Mouse (Mus musculus): Measurements from ENCODE around the gene Sval2. TPM values are rescaled to one million over a fixed set of nuclear protein-coding genes. Genes with fewer than 3 reads are reported as not detected.

The Sval2 gene
- not detected in 2 replicates for polyA plus RNA-seq (2014; fragmentation: Nextera tagmentation; extraction: Ambion mirVana)

GRCm38 (mm10) chr6:41852689-41853088, at the start of gene Sval2:
Sval2 (plus strand) TSS chr6:41852989.
- Histone ChIP-seq H3K36me3 (ENCODE audit: control insufficient read depth, insufficient read depth, low read length) (no peaks in the 10 kb centered on the region), H3K27me3 (ENCODE audit: control insufficient read depth, insufficient read depth, low read length) (no peaks in the 10 kb centered on the region), H3K9me3 (ENCODE audit: control insufficient read depth, low read length) (no peaks in the 10 kb centered on the region), H3K4me2 (ENCODE audit: low read depth, low read length, severe bottlenecking) (no peak within 1 kb of the TSS), H3K27ac (ENCODE audit: low read depth, low read length) (no peak within 1 kb of the TSS), H3K4me1 (replicated peaks; ENCODE audit: control insufficient read depth, insufficient read depth, low read length) (no peaks in the 10 kb centered on the region), H3K4me3 (ENCODE audit: low read depth, low read length) (no peak within 1 kb of the TSS), H3K9ac (ENCODE audit: low read length) (no peak within 1 kb of the TSS)
- ATAC-seq (replicated peaks; ENCODE audit: low FRiP score): no peak
- WGBS: 84% methylated on average over 3 of the region's 3 CpGs
- no peak for DNase-seq (ENCODE audit: low spot score)

- H3K4me1 ChIP-seq (replicated peaks; ENCODE audit: control insufficient read depth, insufficient read depth, low read length): no peaks in the 10 kb centered on the region
- no peaks in the 10 kb centered on the region for H3K9me3 ChIP-seq (ENCODE audit: control insufficient read depth, low read length)
- no peaks in the 10 kb centered on the region for H3K36me3 ChIP-seq (ENCODE audit: control insufficient read depth, insufficient read depth, low read length)
- H3K27ac ChIP-seq (ENCODE audit: low read depth, low read length): no peak overlapping the region
- H3K4me3 ChIP-seq (ENCODE audit: low read depth, low read length): no peak overlapping the region
- no peak for ATAC-seq (replicated peaks; ENCODE audit: low FRiP score)
- no peak for DNase-seq (ENCODE audit: low spot score)
- no peaks in the 10 kb centered on the region for H3K27me3 ChIP-seq (ENCODE audit: control insufficient read depth, insufficient read depth, low read length)
- H3K4me2 ChIP-seq (ENCODE audit: low read depth, low read length, severe bottlenecking): no peak overlapping the region
- H3K9ac ChIP-seq (ENCODE audit: low read length): no peak overlapping the region
Observed at GRCm38 (mm10) chr6:41824086-41824485, 28.7 kb upstream of the Sval2 start.

GRCm38 (mm10) chr6:41829516-41829915, 23.3 kb upstream of the Sval2 start:
- ATAC-seq (replicated peaks; ENCODE audit: low FRiP score) (no peak), DNase-seq (ENCODE audit: low spot score) (no peak)
- Histone ChIP-seq H3K4me2 (ENCODE audit: low read depth, low read length, severe bottlenecking) (no peak overlapping the region), H3K36me3 (ENCODE audit: control insufficient read depth, insufficient read depth, low read length) (no peaks in the 10 kb centered on the region), H3K4me3 (ENCODE audit: low read depth, low read length) (no peak overlapping the region), H3K9ac (ENCODE audit: low read length) (no peak overlapping the region), H3K9me3 (ENCODE audit: control insufficient read depth, low read length) (no peaks in the 10 kb centered on the region), H3K27ac (ENCODE audit: low read depth, low read length) (no peak overlapping the region), H3K27me3 (ENCODE audit: control insufficient read depth, insufficient read depth, low read length) (no peaks in the 10 kb centered on the region), H3K4me1 (replicated peaks; ENCODE audit: control insufficient read depth, insufficient read depth, low read length) (no peaks in the 10 kb centered on the region)
- 85% methylated on average over 2 of the region's 2 CpGs for WGBS

GRCm38 (mm10) chr6:41847235-41847634, 5.6 kb upstream of the Sval2 start, which contains the start of gene Pip:
Pip (plus strand) TSS chr6:41847535.
- no peak within 1 kb of the TSS for H3K27ac ChIP-seq (ENCODE audit: low read depth, low read length)
- H3K4me3 ChIP-seq (ENCODE audit: low read depth, low read length): no peak within 1 kb of the TSS
- H3K9me3 ChIP-seq (ENCODE audit: control insufficient read depth, low read length): no peaks in the 10 kb centered on the region
- no peaks in the 10 kb centered on the region for H3K4me1 ChIP-seq (replicated peaks; ENCODE audit: control insufficient read depth, insufficient read depth, low read length)
- no peak for DNase-seq (ENCODE audit: low spot score)
- ATAC-seq (replicated peaks; ENCODE audit: low FRiP score): no peak
- H3K27me3 ChIP-seq (ENCODE audit: control insufficient read depth, insufficient read depth, low read length): no peaks in the 10 kb centered on the region
- WGBS: 90% methylated on average over 2 of the region's 2 CpGs
- H3K36me3 ChIP-seq (ENCODE audit: control insufficient read depth, insufficient read depth, low read length): no peaks in the 10 kb centered on the region
- H3K4me2 ChIP-seq (ENCODE audit: low read depth, low read length, severe bottlenecking): no peak within 1 kb of the TSS
- no peak within 1 kb of the TSS for H3K9ac ChIP-seq (ENCODE audit: low read length)

GRCm38 (mm10) chr6:41864038-41864437, 11.2 kb downstream of the Sval2 start:
- H3K4me2 ChIP-seq (ENCODE audit: low read depth, low read length, severe bottlenecking): no peak overlapping the region
- H3K27ac ChIP-seq (ENCODE audit: low read depth, low read length): no peak overlapping the region
- 88% methylated on average over 2 of the region's 2 CpGs for WGBS
- no peaks in the 10 kb centered on the region for H3K4me1 ChIP-seq (replicated peaks; ENCODE audit: control insufficient read depth, insufficient read depth, low read length)
- H3K9ac ChIP-seq (ENCODE audit: low read length): no peak overlapping the region
- H3K4me3 ChIP-seq (ENCODE audit: low read depth, low read length): no peak overlapping the region
- no peak for ATAC-seq (replicated peaks; ENCODE audit: low FRiP score)
- no peaks in the 10 kb centered on the region for H3K9me3 ChIP-seq (ENCODE audit: control insufficient read depth, low read length)
- no peaks in the 10 kb centered on the region for H3K36me3 ChIP-seq (ENCODE audit: control insufficient read depth, insufficient read depth, low read length)
- no peaks in the 10 kb centered on the region for H3K27me3 ChIP-seq (ENCODE audit: control insufficient read depth, insufficient read depth, low read length)
- no peak for DNase-seq (ENCODE audit: low spot score)

GRCm38 (mm10) chr6:41911625-41912024, 58.8 kb downstream of the Sval2 start:
- 89% methylated on average over 5 of the region's 5 CpGs for WGBS
- DNase-seq (ENCODE audit: low spot score) (no peak), ATAC-seq (replicated peaks; ENCODE audit: low FRiP score) (no peak)
- Histone ChIP-seq H3K4me1 (replicated peaks; ENCODE audit: control insufficient read depth, insufficient read depth, low read length) (no peaks in the 10 kb centered on the region), H3K27ac (ENCODE audit: low read depth, low read length) (no peak overlapping the region), H3K4me2 (ENCODE audit: low read depth, low read length, severe bottlenecking) (no peak overlapping the region), H3K4me3 (ENCODE audit: low read depth, low read length) (no peak overlapping the region), H3K9me3 (ENCODE audit: control insufficient read depth, low read length) (no peaks in the 10 kb centered on the region), H3K36me3 (ENCODE audit: control insufficient read depth, insufficient read depth, low read length) (no peaks in the 10 kb centered on the region), H3K9ac (ENCODE audit: low read length) (no peak overlapping the region), H3K27me3 (ENCODE audit: control insufficient read depth, insufficient read depth, low read length) (no peaks in the 10 kb centered on the region)

Other genes with a start within 250 kb of the Sval2 start
- 14.4 and 16.2 TPM in 2 replicates for gene Ephb6, start 247.5 kb upstream of the Sval2 start, polyA plus RNA-seq (2014; fragmentation: Nextera tagmentation; extraction: Ambion mirVana)
- 0.12 and 0.27 TPM in 2 replicates for gene Trpv6, start 216.6 kb upstream of the Sval2 start, polyA plus RNA-seq (2014; fragmentation: Nextera tagmentation; extraction: Ambion mirVana)
- gene Trpv5, start 172.2 kb upstream of the Sval2 start, polyA plus RNA-seq (2014; fragmentation: Nextera tagmentation; extraction: Ambion mirVana): not detected in 2 replicates
- not detected in 2 replicates for gene Llcfc1, start 168.6 kb upstream of the Sval2 start, polyA plus RNA-seq (2014; fragmentation: Nextera tagmentation; extraction: Ambion mirVana)
- gene Kel, start 148.7 kb upstream of the Sval2 start, polyA plus RNA-seq (2014; fragmentation: Nextera tagmentation; extraction: Ambion mirVana): 11.9 and 12.9 TPM in 2 replicates
- not detected in 2 replicates for gene Olfr459, start 77.8 kb upstream of the Sval2 start, polyA plus RNA-seq (2014; fragmentation: Nextera tagmentation; extraction: Ambion mirVana)
- gene Pip, start 5.5 kb upstream of the Sval2 start, polyA plus RNA-seq (2014; fragmentation: Nextera tagmentation; extraction: Ambion mirVana): not detected in 2 replicates
- gene Sval1, start 98.6 kb downstream of the Sval2 start, polyA plus RNA-seq (2014; fragmentation: Nextera tagmentation; extraction: Ambion mirVana): not detected in 2 replicates
- gene Sval3, start 115.2 kb downstream of the Sval2 start, polyA plus RNA-seq (2014; fragmentation: Nextera tagmentation; extraction: Ambion mirVana): not detected in 2 replicates
- gene Sva, start 185.4 kb downstream of the Sval2 start, polyA plus RNA-seq (2014; fragmentation: Nextera tagmentation; extraction: Ambion mirVana): not detected in 2 replicates